Mouse (Mus musculus) heart, embryonic 11.5 days (tissue): ENCODE measurements around the gene Smurf1. TPM values are rescaled to one million over a fixed set of nuclear protein-coding genes. Genes with fewer than 3 reads are reported as not detected.

ENCODE experiments used
- ATAC-seq: fragments of 200-750 bp; cut with Nextera tagmentation; replicated peaks from 2 replicates; pipeline ENCODE4 v1.8.0; 2017; ENCODE audit warnings: moderate library complexity; ENCODE audit not compliant: insufficient number of reproducible peaks, low FRiP score, low TSS enrichment
- H3K27ac ChIP-seq: fragments of 300-500 bp; sonication (generic); 2 replicates; pipeline ENCODE4 v1.5.1; 2014; ENCODE audit warnings: mild to moderate bottlenecking, low read depth, low read length
- H3K27me3 ChIP-seq: fragments of 300-500 bp; sonication (generic); 2 replicates; pipeline ENCODE4 v1.6.1; 2014; ENCODE audit warnings: mild to moderate bottlenecking, low read length, mixed read lengths; ENCODE audit not compliant: control insufficient read depth, insufficient read depth
- H3K36me3 ChIP-seq: fragments of 300-500 bp; sonication (generic); 2 replicates; pipeline ENCODE4 v1.6.1; 2014; ENCODE audit warnings: mild to moderate bottlenecking, low read length, moderate library complexity, mixed read lengths; ENCODE audit not compliant: control insufficient read depth, insufficient read depth
- H3K4me1 ChIP-seq: fragments of 300-500 bp; sonication (generic); 2 replicates; pipeline ENCODE4 v1.6.1; 2014; ENCODE audit warnings: low read length; ENCODE audit not compliant: control insufficient read depth, insufficient read depth
- H3K4me2 ChIP-seq: fragments of 300-500 bp; sonication (generic); 2 replicates; pipeline ENCODE4 v1.6.1; 2014; ENCODE audit warnings: mild to moderate bottlenecking, moderate library complexity
- H3K4me3 ChIP-seq: fragments of 300-500 bp; sonication (generic); 2 replicates; pipeline ENCODE4 v1.5.1; 2014; ENCODE audit warnings: low read depth, low read length
- H3K9ac ChIP-seq: fragments of 300-500 bp; sonication (generic); 2 replicates; pipeline ENCODE4 v1.6.1; 2014; ENCODE audit warnings: mild to moderate bottlenecking, low read depth, low read length, moderate library complexity
- H3K9me3 ChIP-seq: fragments of 300-500 bp; sonication (generic); replicated peaks from 2 replicates; pipeline ENCODE4 v1.6.1; 2016; ENCODE audit warnings: low read length; ENCODE audit not compliant: control insufficient read depth
- WGBS: fragments of 180-500 bp; shearing (Covaris S2); extraction: QIAGEN DNeasy Blood & Tissue Kit; methylation state at CpG from one replicate; pipeline ENCODE4 v1.1.7; 2014; ENCODE audit not compliant: insufficient replicate concordance; 5-methylcytosine and 5-hydroxymethylcytosine counted together
- polyA plus RNA-seq: library from polyadenylated mRNA; unstranded; fragments of >200 nt; fragmentation: Nextera tagmentation; extraction: Ambion mirVana; gene quantifications from 2 replicates; pipeline ENCODE4 v1.2.1, GENCODE M21; 2014

Gene Smurf1
- 14.3 and 15.7 TPM in 2 replicates for polyA plus RNA-seq

GRCm38 (mm10) chr5:144965639-144966351 lies at the start of gene Smurf1:
Gene Smurf1 (minus strand): TSS chr5:144965847.
- Histone ChIP-seq H3K36me3 (no peaks in the 10 kb centered on the region), H3K27ac (peak within 1 kb of the TSS; percentile 94), H3K27me3 (peaks cover 7% of the 10 kb centered on the region; the same call in 1 of the 2 replicates), H3K9me3 (no peaks in the 10 kb centered on the region), H3K4me2 (peak within 1 kb of the TSS; percentile 75), H3K9ac (peak within 1 kb of the TSS; percentile 91), H3K4me3 (peak within 1 kb of the TSS; percentile 90), H3K4me1 (peaks cover 12% of the 10 kb centered on the region; the same call in 1 of the 2 replicates)
- WGBS, result under 1% methylated on average over 62 of the region's 89 CpGs
- ATAC-seq, result peak; percentile 57

- WGBS, result 83% methylated on average over 1 of the region's 1 CpGs
- Histone ChIP-seq H3K4me2 (no peak overlapping the region), H3K4me1 (peaks cover 5% of the 10 kb centered on the region; the same call in 1 of the 2 replicates), H3K27ac (no peak overlapping the region), H3K36me3 (no peaks in the 10 kb centered on the region), H3K27me3 (no peaks in the 10 kb centered on the region), H3K4me3 (no peak overlapping the region), H3K9ac (no peak overlapping the region), H3K9me3 (no peaks in the 10 kb centered on the region)
- no peak for ATAC-seq
These were observed 48.6 kb upstream of the Smurf1 start for GRCm38 (mm10) chr5:145014278-145014677.

GRCm38 (mm10) chr5:145008878-145009659 lies 43.4 kb upstream of the Smurf1 start:
- Histone ChIP-seq H3K4me2 (no peak overlapping the region), H3K4me3 (no peak overlapping the region), H3K9me3 (no peaks in the 10 kb centered on the region), H3K4me1 (0 out of 2 replicates have a peak, but pooled peaks cover 5% of the 10 kb centered on the region), H3K27ac (no peak overlapping the region), H3K36me3 (no peaks in the 10 kb centered on the region), H3K9ac (no peak overlapping the region), H3K27me3 (no peaks in the 10 kb centered on the region)
- 79% methylated on average over 15 of the region's 15 CpGs for WGBS
- ATAC-seq, result no peak

GRCm38 (mm10) chr5:145005596-145005995 lies 39.9 kb upstream of the Smurf1 start:
- no peaks in the 10 kb centered on the region for H3K9me3 ChIP-seq
- WGBS, result 80% methylated on average over 6 of the region's 6 CpGs
- ATAC-seq, result no peak
- H3K27me3 ChIP-seq, result no peaks in the 10 kb centered on the region
- H3K27ac ChIP-seq, result no peak overlapping the region
- H3K4me3 ChIP-seq, result no peak overlapping the region
- no peak overlapping the region for H3K4me2 ChIP-seq
- 0 out of 2 replicates have a peak, but pooled peaks cover 5% of the 10 kb centered on the region for H3K4me1 ChIP-seq
- H3K36me3 ChIP-seq, result no peaks in the 10 kb centered on the region
- H3K9ac ChIP-seq, result no peak overlapping the region

GRCm38 (mm10) chr5:145004495-145004894 lies 38.8 kb upstream of the Smurf1 start:
- no peak overlapping the region for H3K9ac ChIP-seq
- 33% methylated on average over 9 of the region's 9 CpGs for WGBS
- H3K36me3 ChIP-seq, result no peaks in the 10 kb centered on the region
- 0 out of 2 replicates have a peak, but pooled peaks have one; percentile 49 for ATAC-seq
- 0 out of 2 replicates have a peak, but pooled peaks cover 5% of the 10 kb centered on the region for H3K4me1 ChIP-seq
- H3K9me3 ChIP-seq, result no peaks in the 10 kb centered on the region
- no peaks in the 10 kb centered on the region for H3K27me3 ChIP-seq
- H3K27ac ChIP-seq, result no peak overlapping the region
- no peak overlapping the region for H3K4me2 ChIP-seq
- H3K4me3 ChIP-seq, result no peak overlapping the region

GRCm38 (mm10) chr5:145003362-145003761 lies 37.7 kb upstream of the Smurf1 start:
- no peak for ATAC-seq
- Histone ChIP-seq H3K9ac (no peak overlapping the region), H3K36me3 (no peaks in the 10 kb centered on the region), H3K4me2 (no peak overlapping the region), H3K9me3 (no peaks in the 10 kb centered on the region), H3K27ac (no peak overlapping the region), H3K4me1 (0 out of 2 replicates have a peak, but pooled peaks cover 5% of the 10 kb centered on the region), H3K4me3 (no peak overlapping the region), H3K27me3 (no peaks in the 10 kb centered on the region)
- WGBS, result 68% methylated on average over 3 of the region's 3 CpGs

GRCm38 (mm10) chr5:144998491-144998890 lies 32.8 kb upstream of the Smurf1 start:
- H3K9ac ChIP-seq, result no peak overlapping the region
- H3K9me3 ChIP-seq, result no peaks in the 10 kb centered on the region
- no peaks in the 10 kb centered on the region for H3K27me3 ChIP-seq
- H3K4me2 ChIP-seq, result no peak overlapping the region
- no peak for ATAC-seq
- no peaks in the 10 kb centered on the region for H3K4me1 ChIP-seq
- WGBS, result 39% methylated on average over 2 of the region's 2 CpGs
- no peak overlapping the region for H3K27ac ChIP-seq
- H3K36me3 ChIP-seq, result no peaks in the 10 kb centered on the region
- H3K4me3 ChIP-seq, result no peak overlapping the region

GRCm38 (mm10) chr5:144990481-144990880 lies 24.8 kb upstream of the Smurf1 start:
- no peak for ATAC-seq
- no peaks in the 10 kb centered on the region for H3K27me3 ChIP-seq
- H3K4me1 ChIP-seq, result no peaks in the 10 kb centered on the region
- no peak overlapping the region for H3K9ac ChIP-seq
- no peaks in the 10 kb centered on the region for H3K9me3 ChIP-seq
- H3K4me3 ChIP-seq, result no peak overlapping the region
- H3K36me3 ChIP-seq, result no peaks in the 10 kb centered on the region
- H3K27ac ChIP-seq, result no peak overlapping the region
- WGBS, result 72% methylated on average over 5 of the region's 5 CpGs
- H3K4me2 ChIP-seq, result no peak overlapping the region
